Mouse (Mus musculus): ENCODE measurements around the gene Isl2.
A peak's percentile ranks its signal among the peaks of the same experiment; 100 is the strongest.

The Isl2 gene

GRCm38 (mm10) chr9:55538377-55538776, at the start of gene Isl2:
Isl2 (plus strand) TSS chr9:55538672.
- no peak for DNase-seq (ENCODE audit: low read depth, low spot score)

DNA sequence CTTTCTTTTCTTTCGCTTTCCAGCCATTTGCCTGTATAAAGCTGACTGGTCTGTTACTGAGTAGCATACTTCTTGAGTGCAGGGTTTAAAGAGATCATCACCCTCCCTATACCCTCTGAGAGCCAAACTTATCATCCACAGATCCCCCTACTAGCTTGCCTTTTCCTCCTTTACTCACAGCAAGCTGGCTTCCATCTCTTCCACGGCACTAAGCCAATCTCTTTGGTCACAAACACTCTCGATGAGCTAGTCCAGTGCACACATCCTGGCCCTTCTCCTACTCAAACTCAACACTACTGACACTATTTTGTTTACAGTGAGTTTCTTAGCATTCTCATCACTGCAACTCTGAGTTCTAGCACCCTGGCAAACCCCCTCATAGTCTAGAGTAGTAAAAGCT, 30.6 kb upstream of the Isl2 start:
- DNase-seq (ENCODE audit: low read depth, low spot score) = no peak

DNA sequence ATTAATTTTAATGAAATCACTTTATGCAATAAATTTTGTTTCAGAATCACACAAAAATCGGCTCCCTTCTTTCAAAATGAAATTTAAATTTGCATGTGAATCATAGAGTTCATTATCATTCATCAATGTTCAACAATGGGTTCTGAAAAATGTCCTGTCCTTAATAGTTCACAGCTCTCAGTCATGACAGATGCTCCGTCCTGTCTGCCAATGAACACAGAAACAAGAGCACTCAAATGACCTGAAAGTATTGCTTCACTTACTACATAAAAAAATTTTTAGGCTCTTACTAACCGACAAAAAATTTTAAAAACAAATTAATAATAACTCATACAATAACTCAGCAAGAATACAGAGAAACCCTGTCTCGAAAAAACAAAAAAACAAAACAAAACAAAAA, 29.8 kb upstream of the Isl2 start:
- no peak for DNase-seq (ENCODE audit: low read depth, low spot score)

DNA sequence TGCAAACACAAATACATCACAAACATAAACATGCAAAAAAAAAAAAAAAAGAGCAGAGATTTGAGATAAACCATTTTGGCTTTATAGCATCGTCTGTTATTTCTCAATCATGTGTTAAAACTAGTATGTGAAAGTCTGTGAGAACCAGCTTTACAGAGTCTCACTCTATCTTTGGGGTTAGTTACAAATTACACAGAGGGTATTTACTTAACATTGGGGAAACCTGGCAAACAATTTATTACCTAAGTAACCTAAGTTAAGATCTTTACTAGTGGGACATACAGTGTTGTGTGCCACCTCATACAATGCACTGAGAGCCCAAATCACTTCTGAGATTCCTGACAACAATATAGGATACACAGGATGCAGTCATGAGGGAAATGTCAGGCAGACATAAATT, 28.7 kb upstream of the Isl2 start:
- DNase-seq (ENCODE audit: low read depth, low spot score) = no peak

GRCm38 (mm10) chr9:55510651-55511235, 27.7 kb upstream of the Isl2 start:
- no peak for DNase-seq (ENCODE audit: low read depth, low spot score)

DNA sequence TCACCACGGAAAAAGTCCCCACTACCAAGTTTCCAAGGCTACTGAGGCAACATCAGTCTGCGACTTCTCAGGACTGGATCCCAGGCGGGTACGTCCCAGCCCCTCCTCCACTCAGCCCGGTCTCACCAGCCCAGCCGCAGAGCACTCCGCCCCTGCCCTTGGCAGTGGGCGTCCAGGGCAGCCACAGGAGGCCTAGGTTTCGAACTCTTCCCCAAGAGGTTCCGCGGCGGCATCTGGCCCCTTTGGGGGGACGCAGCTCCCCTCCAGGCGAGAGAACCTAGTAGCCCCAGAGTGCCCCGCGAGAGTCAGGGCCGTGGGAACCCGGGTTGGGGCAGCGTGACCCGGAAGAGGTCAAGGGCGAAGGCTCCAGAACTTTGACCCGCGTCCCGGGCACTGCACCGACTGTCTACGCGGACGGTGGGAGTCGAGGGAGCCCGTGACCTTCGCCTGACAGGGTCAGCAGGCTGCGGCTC, 26.9 kb upstream of the Isl2 start:
- DNase-seq (ENCODE audit: low read depth, low spot score) = peak; percentile 34

DNA sequence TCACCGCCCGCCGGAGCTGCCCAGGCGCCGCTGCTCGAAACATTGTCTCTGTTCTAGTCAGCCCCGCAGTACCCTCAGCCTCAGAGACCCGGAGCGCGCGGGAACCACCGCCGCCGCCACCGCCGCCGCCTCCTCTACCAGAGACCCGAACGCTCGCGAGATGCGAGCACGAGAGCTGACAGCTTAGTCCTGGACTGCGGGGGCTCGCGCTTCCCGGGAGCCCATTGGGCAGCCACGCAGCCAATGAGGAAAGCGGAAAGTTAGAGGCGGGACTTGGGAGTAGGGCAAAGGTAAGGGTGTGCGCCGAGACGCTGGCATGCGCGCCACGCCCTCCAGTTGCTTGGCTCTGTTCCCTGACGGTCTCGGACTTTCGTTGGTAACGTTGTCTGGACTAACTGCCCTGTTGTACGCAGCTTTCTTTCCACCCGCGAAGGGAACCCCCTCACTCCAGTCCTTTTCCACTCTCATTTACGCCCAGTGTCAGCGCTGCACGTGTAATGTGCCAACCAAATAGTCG, 26.4 kb upstream of the Isl2 start, which contains the start of gene Etfa:
Gene Etfa, minus strand, starts transcription at position 217 of the 517 bp plus-strand sequence.
- peak; percentile 90 for DNase-seq (ENCODE audit: low read depth, low spot score)

DNA sequence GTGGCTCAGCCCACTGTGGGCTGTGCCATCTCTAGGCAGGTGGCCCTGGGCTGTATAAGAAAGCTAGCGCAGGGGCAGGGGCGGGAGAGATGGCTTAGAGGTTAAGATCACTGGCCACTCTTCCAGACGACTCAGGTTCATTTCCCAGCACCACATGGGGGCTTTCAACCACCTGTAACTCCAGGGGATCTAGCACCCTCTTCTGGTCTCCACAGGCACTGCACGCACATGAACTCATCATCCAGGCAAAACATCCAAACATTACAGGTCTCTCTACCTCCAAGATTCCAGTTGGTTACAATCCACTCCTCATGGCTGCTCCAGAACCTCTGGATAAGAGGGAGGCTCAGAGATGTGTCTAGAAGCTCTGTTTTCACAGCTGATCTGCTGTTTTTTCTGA, 12.8 kb upstream of the Isl2 start:
- DNase-seq (ENCODE audit: low read depth, low spot score) = no peak

- DNase-seq (ENCODE audit: low read depth, low spot score) = no peak
Measured at GRCm38 (mm10) chr9:55535907-55536306, 2.6 kb upstream of the Isl2 start.

GRCm38 (mm10) chr9:55539006-55539405, 534 bp downstream of the Isl2 start:
- DNase-seq (ENCODE audit: low read depth, low spot score) = no peak

DNA sequence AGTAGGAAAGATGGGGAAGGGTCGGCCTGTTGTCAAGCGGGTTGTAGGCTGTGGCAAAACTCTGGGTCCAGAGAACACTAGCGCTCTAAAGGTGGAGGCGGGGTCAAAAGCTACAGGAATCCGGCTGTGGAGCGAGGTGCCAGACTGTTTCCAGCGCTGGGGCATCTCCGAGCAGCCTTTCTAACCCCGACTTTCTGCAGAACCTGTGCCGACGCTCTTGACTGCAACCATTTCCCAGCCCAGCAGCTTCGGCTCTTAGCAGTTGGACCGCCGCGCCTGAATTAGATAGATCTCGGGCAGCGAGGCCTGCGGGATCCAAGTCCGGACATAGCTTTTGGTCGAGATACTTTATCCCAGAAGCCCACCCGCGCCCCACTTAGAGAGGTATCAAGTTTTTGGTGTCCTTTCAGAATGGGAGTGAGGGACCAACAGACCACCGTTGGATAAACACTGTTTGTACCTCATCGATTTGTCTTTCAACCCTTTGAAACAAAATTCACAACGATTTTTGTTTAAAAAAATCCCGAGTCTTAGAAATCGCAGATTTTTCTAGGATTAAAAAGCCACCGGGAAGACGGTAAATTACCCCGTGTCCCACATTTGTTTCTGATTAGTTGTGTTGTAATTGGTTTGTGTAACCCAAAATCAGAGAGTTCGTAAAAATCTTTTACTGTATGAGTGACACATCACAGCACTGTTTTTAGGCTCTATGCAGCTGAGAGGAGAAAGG, 1.4 kb downstream of the Isl2 start:
- no peak for DNase-seq (ENCODE audit: low read depth, low spot score)

GRCm38 (mm10) chr9:55540391-55540770, 1.9 kb downstream of the Isl2 start:
- DNase-seq (ENCODE audit: low read depth, low spot score) = no peak

GRCm38 (mm10) chr9:55540888-55541287, 2.4 kb downstream of the Isl2 start:
- DNase-seq (ENCODE audit: low read depth, low spot score) = peak; percentile 79

- no peak for DNase-seq (ENCODE audit: low read depth, low spot score)
Measured at GRCm38 (mm10) chr9:55541681-55542365, 3.4 kb downstream of the Isl2 start.

DNA sequence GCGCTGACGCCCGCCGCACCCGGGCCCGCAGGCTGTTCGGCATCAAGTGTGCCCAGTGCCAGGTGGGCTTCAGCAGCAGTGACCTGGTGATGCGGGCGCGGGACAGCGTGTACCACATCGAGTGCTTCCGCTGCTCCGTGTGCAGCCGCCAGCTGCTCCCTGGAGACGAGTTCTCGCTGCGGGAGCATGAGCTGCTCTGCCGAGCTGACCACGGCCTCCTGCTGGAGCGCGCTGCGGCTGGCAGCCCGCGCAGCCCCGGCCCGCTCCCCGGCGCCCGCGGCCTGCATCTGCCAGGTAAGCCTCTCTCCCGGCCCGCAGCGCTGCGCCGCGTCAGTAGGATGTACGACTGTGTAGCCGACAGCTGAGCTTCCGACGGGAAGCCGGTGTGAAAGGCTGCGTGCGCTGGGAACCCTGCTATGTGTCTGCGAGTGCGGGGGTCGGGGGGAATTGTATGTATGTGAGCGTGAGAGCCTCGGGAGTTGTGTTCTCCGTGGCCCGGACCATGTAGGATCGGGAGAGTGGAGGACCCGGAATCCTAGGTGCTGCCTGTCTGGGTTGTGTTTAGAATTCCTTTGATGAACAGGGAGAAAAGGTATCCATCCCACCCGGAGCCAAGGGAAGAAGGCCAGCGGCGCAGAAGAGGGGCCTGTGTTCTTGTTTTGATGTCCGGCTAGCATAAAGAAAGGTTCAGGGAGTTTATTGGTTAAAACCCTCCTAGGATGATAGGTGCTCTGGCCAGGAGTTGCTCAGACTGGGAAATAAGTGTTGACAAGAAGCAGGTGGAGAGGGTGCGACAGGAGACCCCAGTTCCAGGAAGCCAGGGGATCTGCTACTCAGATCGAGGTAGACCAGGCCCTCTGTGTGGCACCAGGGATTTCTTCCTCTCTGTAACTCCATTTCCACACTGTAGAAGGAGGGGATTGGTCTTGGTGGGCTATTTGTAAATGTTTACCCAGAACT, 4.2 kb downstream of the Isl2 start:
- no peak for DNase-seq (ENCODE audit: low read depth, low spot score)

DNA sequence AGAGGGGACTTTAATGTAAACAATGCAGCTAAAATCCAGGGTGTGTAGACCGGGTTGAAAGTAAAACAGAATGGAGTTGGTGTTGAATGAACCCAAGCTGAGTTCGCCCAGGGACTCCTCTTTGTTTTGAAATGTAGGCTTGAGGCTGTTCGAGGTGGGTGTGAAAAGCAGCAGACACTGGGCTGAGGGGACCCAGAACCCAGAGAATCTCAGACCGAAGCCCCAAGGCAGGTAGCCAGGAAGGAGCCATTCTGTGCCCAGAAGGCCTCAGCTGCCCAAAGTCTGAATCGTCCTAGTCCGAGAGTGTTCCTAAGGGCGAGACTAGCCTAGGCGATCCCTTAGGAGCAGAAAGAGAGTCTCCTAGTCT, 4.8 kb downstream of the Isl2 start:
- no peak for DNase-seq (ENCODE audit: low read depth, low spot score)

- DNase-seq (ENCODE audit: low read depth, low spot score) = no peak
Measured at GRCm38 (mm10) chr9:55543703-55544401, 5.4 kb downstream of the Isl2 start.

GRCm38 (mm10) chr9:55544861-55545555, 6.5 kb downstream of the Isl2 start:
- no peak for DNase-seq (ENCODE audit: low read depth, low spot score)

DNA sequence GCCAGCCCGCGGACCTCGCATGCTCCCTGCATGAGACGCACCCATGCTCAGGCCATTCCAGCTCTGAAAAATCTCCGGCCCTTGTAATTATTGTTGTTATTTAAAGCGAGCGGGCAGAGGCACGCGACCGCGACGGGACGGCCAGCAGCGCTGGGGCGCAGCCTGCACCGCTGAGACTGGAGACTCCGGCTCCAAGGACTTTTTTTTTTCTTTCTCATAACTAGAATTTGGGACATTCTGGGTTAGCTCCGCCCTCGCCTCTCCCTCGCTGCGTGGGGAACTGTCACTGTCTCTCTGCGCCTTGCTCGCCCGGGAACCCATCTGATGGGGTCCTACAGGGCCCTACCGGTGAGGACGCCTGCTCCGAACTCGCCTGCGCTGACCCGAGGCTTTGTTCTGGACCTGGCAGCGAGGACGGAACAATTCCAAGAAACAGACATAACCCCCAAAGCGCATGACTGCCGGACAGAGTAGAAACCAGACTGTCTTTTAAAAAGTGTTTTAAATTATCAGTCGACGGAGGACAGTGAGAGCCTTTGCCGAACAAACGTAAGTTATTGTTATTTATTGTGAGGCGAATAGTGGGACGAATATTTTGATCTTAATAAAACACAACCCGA, 7.2 kb downstream of the Isl2 start:
- DNase-seq (ENCODE audit: low read depth, low spot score) = no peak
